9 mouse cellular contexts compared by ENCODE assay signal in genomic region chr9:121950418-121951113, GRCm38 (mm10). TPM values are rescaled to one million over a fixed set of nuclear protein-coding genes. Genes with fewer than 3 reads are reported as not detected.
DNase-seq lines count a peak whose midpoint lies in the region; ATAC-seq and TF ChIP-seq lines count a peak whose summit lies in the region.
"Had no signal": no experiment of that assay in that cellular context is flagged by ENCODE, and none has a peak within 500 bp of the region (broad histone marks: within the 10 kb centered on the region; RNA-seq: fewer than 3 reads in every experiment).

TSS of gene Fam198a (plus strand) at chr9:121950988.

- H3K4me3 ChIP-seq in left cerebral cortex, adult 2 months = peak within 1 kb of the TSS; percentile 32
- H3K4me3 ChIP-seq in intestine, embryonic 14.5 days (ENCODE audit: low read depth, low read length) = peak within 1 kb of the TSS; percentile 33
- H3K4me3 ChIP-seq in liver, embryonic 13.5 days (replicated peaks) = no peak within 1 kb of the TSS
- peak within 1 kb of the TSS; percentile 15; the same call in 1 of the 2 replicates for H3K4me3 ChIP-seq in neural tube, embryonic 14.5 days (ENCODE audit: low read depth, low read length)

- peak within 1 kb of the TSS; percentile 52 for H3K4me2 ChIP-seq in intestine, embryonic 14.5 days (ENCODE audit: low read length)
- H3K4me2 ChIP-seq in liver, embryonic 13.5 days = peak within 1 kb of the TSS; percentile 36
- peak within 1 kb of the TSS; percentile 23 for H3K4me2 ChIP-seq in neural tube, embryonic 14.5 days (ENCODE audit: low read depth, low read length)

- 4% methylated on average over 14 of the region's 14 CpGs for WGBS in intestine, embryonic 14.5 days
- WGBS in liver, embryonic 13.5 days (ENCODE audit: insufficient replicate concordance) = 18% methylated on average over 14 of the region's 14 CpGs
- WGBS in neural tube, embryonic 14.5 days = 9% methylated on average over 14 of the region's 14 CpGs

- TF ChIP-seq CTCF in left cerebral cortex, adult 2 months (IDR thresholded peaks at IDR 0.05) = no peak

- peak; percentile 86 for ATAC-seq in intestine, embryonic 14.5 days (replicated peaks; ENCODE audit: low FRiP score, low TSS enrichment, low read depth)
- peak; percentile 50; the same call in 1 of the 2 replicates for ATAC-seq in liver, embryonic 13.5 days (ENCODE audit: low read depth)
- peak; percentile 94; the same call in 1 of the 2 replicates for ATAC-seq in neural tube, embryonic 14.5 days (ENCODE audit: low read depth)

- H3K4me1 ChIP-seq in intestine, embryonic 14.5 days (replicated peaks; ENCODE audit: control insufficient read depth, insufficient read depth, low read length) = peaks cover 5% of the 10 kb centered on the region; the same call in 1 of the 2 replicates
- H3K4me1 ChIP-seq in liver, embryonic 13.5 days (replicated peaks) = peaks cover 5% of the 10 kb centered on the region
- H3K4me1 ChIP-seq in neural tube, embryonic 14.5 days (ENCODE audit: control insufficient read depth, insufficient read depth, low read length) = peaks cover 7% of the 10 kb centered on the region

- peak; percentile 33 to 36 for DNase-seq in left cerebral cortex, adult 2 months (ENCODE audit: extremely low spot score in 1 of 2, low spot score in 2 of 2)
- no peak for DNase-seq in left cerebral cortex, adult 11 months (ENCODE audit: low spot score)
- peak; percentile 57 to 64 for DNase-seq in cerebellum, postnatal 36 days
- peak; percentile 70 to 80 for DNase-seq in gastrocnemius, postnatal 4 days (ENCODE audit: low spot score in 2 of 2)
- DNase-seq in intestine, embryonic 14.5 days (ENCODE audit: low spot score) = peak; percentile 77
- no peak for DNase-seq in liver, embryonic 13.5 days
- DNase-seq in T-cell, adult 2 months (ENCODE audit: low spot score) = no peak

- intact Hi-C loops in left cerebral cortex, adult 2 months (cut with DNase I) = no loop called here

- H3K9me3 ChIP-seq in intestine, embryonic 14.5 days (ENCODE audit: control insufficient read depth, low read length) = no peaks in the 10 kb centered on the region
- H3K9me3 ChIP-seq in liver, embryonic 13.5 days (replicated peaks) = no peaks in the 10 kb centered on the region
- no peaks in the 10 kb centered on the region for H3K9me3 ChIP-seq in neural tube, embryonic 14.5 days (ENCODE audit: control insufficient read depth, low read length)

- no peak within 1 kb of the TSS; the same call in 1 of the 2 replicates for H3K27ac ChIP-seq in left cerebral cortex, adult 2 months
- peak within 1 kb of the TSS; percentile 70 for H3K27ac ChIP-seq in intestine, embryonic 14.5 days (ENCODE audit: low read depth)
- H3K27ac ChIP-seq in liver, embryonic 13.5 days = no peak within 1 kb of the TSS
- H3K27ac ChIP-seq in neural tube, embryonic 14.5 days (ENCODE audit: low read depth, low read length) = 0 out of 2 replicates have a peak within 1 kb of the TSS, but pooled peaks have one; percentile 40

- H3K27me3 ChIP-seq in intestine, embryonic 14.5 days (replicated peaks; ENCODE audit: control insufficient read depth, insufficient read depth, low read length) = no peaks in the 10 kb centered on the region
- H3K27me3 ChIP-seq in liver, embryonic 13.5 days = no peaks in the 10 kb centered on the region
- H3K27me3 ChIP-seq in neural tube, embryonic 14.5 days (ENCODE audit: control insufficient read depth, insufficient read depth, low read length) = no peaks in the 10 kb centered on the region
- H3K27me3 ChIP-seq: CH12.LX had no signal

- peak within 1 kb of the TSS; percentile 23 for H3K9ac ChIP-seq in intestine, embryonic 14.5 days (ENCODE audit: low read length)
- no peak within 1 kb of the TSS for H3K9ac ChIP-seq in liver, embryonic 13.5 days
- no peak within 1 kb of the TSS for H3K9ac ChIP-seq in neural tube, embryonic 14.5 days (replicated peaks; ENCODE audit: low read depth, low read length)

- no peaks in the 10 kb centered on the region for H3K36me3 ChIP-seq in intestine, embryonic 14.5 days (ENCODE audit: control insufficient read depth, insufficient read depth, low read length)
- H3K36me3 ChIP-seq in liver, embryonic 13.5 days = no peaks in the 10 kb centered on the region
- H3K36me3 ChIP-seq in neural tube, embryonic 14.5 days (ENCODE audit: control insufficient read depth, insufficient read depth, low read length) = no peaks in the 10 kb centered on the region

RNA-seq across cellular contexts. Expression of gene Fam198a, which starts in this region (rescaled TPM):
- total RNA-seq in left cerebral cortex, adult 2 months (2021) = 1 to 10 TPM; 6.4 to 6.6 TPM
- total RNA-seq in gastrocnemius, postnatal 4 days (2021) = 10 to 100 TPM; 10.6 to 11.4 TPM
- polyA plus RNA-seq in intestine, embryonic 14.5 days (2014; fragmentation: Nextera tagmentation; extraction: Ambion mirVana) = 2.7 and 2.9 TPM in 2 replicates
- polyA plus RNA-seq in liver, embryonic 13.5 days (2015; fragmentation: Nextera tagmentation; extraction: Ambion mirVana) = 0.12 and 0.25 TPM in 2 replicates
- polyA plus RNA-seq in neural tube, embryonic 14.5 days (2014; fragmentation: Nextera tagmentation; extraction: Ambion mirVana) = 1.0 and 2.5 TPM in 2 replicates

Comparison
In these comparisons a context has a peak if more than half of its experiments do, and no peak if none do; other contexts are left out.
1. DNase-seq: peak in left cerebral cortex, adult 2 months (2 of 2), cerebellum, postnatal 36 days (2 of 2), gastrocnemius, postnatal 4 days (2 of 2) and intestine, embryonic 14.5 days (single experiment); none in left cerebral cortex, adult 11 months (single experiment), liver, embryonic 13.5 days (single experiment) and T-cell, adult 2 months (single experiment).
2. Peak in ATAC-seq and H3K4me2 ChIP-seq in liver, embryonic 13.5 days; RNA of the gene not detected or under 1 TPM.
3. H3K27ac ChIP-seq: peak in intestine, embryonic 14.5 days (single experiment) and neural tube, embryonic 14.5 days (single experiment); none in left cerebral cortex, adult 2 months (single experiment) and liver, embryonic 13.5 days (single experiment).
4. Peak in every context shown above with its lines, with median percentiles within 50 percentile points of each other: ATAC-seq and H3K4me2 ChIP-seq.